Mouse (Mus musculus): ENCODE measurements at regions not wholly inside any gene's neighbourhood (a gene's known extent, or its start where the extent isn't known, plus 50 kb on each side); places are given as distances from the start of the nearest gene placed in this dataset.

GRCm38 (mm10) chr13:6288109-6288508, 259.8 kb upstream of the Pitrm1 start:
- no peak for TF ChIP-seq EP300 (IDR thresholded peaks at IDR 0.05; ENCODE audit: low read depth)
- TF ChIP-seq CTCF (IDR thresholded peaks at IDR 0.05; ENCODE audit: low read depth), result no peak

Data from liver, embryonic 14.5 days (tissue).